Mouse (Mus musculus) adrenal gland, postnatal 4 days (tissue): ENCODE measurements around the gene Tcl1b4. TPM values are rescaled to one million over a fixed set of nuclear protein-coding genes. Genes with fewer than 3 reads are reported as not detected.
"Not testable (repeated sequence)": the region's sequence is repeated elsewhere in the genome, so short reads cannot be mapped to it uniquely, and the experiment has no call there.

Source experiments
- DNase-seq, 2 experiments: peaks; one replicate each; pipeline ENCODE4 v3.0.0; 2021 to 2022; ENCODE audit warnings: low spot score in 2 of 2, mixed read lengths in 2 of 2
- long read RNA-seq, 2 experiments: library from polyadenylated mRNA; stranded (forward); transcript quantifications; one replicate each; pipeline ENCODE4 v2.0.0; 2021
- total RNA-seq, 2 experiments: library from RNA; stranded (reverse); gene quantifications; 2 replicates each; pipeline ENCODE4 v1.2.3; 2021

Tcl1b4 gene
- total RNA-seq: not detected
- long read RNA-seq, experiment 1: 0 reads
- long read RNA-seq, experiment 2: 0 reads

GRCm38 (mm10) chr12:105201657-105202056, at the start of gene Tcl1b4:
Gene Tcl1b4, plus strand, starts transcription at chr12:105201957.
- not testable (repeated sequence) for DNase-seq

DNA sequence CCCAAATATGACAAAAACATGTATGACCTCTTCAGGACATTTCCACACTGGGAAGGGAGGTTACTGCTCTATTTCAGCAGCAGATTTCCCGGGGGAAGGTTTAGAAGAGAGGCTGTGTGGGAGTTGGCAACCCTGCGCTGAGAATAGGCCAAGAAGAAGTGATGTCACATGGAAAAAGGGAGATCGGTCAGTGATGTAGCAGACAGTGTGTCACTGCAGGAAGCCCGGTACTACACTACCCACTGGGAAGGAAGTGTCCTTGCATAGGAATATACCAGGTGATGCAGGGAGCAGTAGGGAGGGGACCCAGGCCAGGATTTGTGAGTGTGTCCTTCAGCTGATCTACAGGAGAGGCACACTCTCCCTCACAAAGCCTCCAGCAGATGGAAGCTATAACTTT, 46.5 kb upstream of the Tcl1b4 start:
- DNase-seq: not testable (repeated sequence)

DNA sequence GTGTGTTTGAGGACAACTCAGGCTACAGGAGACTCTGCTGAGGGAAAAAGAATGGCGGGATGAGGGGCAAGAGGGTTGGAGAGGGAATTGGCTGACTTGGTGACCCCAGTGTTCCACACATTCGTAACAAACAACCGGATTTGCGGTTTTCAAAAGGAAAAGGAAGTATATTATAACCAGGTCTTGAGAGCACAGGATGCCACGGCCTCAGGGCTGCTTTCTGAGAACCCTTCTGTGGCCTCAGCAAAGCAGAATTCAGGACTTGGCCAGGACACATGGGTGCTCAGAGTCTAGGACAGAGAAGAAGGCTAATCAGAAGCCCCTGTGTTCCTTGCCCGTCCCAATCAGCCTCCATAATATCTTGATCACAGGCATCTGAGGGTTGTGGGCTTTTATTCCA, 42.9 kb upstream of the Tcl1b4 start:
- DNase-seq: no peak

- DNase-seq: no peak
Observed at GRCm38 (mm10) chr12:105159390-105159789, 42.4 kb upstream of the Tcl1b4 start, which contains the start of gene Tcl1b1. Gene Tcl1b1, plus strand, starts transcription at chr12:105159690.

GRCm38 (mm10) chr12:105166734-105167133, 35.0 kb upstream of the Tcl1b4 start:
- no peak for DNase-seq

DNA sequence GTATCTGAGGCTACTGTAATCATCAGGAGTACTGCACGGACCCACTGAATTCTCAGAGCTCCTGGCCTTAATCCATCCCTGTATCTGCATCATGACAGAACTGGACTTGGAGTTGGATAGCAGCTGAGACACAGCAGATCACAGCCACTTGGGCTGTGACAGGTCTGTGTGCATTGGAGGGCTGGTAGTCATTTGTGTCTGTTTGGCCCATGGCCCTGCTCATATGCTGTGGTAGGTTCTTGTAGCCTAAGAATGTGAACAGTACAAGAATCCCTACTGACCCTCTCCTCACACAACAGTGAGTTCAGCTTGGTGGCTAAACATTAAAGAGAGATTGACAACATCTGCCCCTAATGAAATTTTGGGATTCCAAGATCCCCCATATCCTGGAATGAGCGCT, 28.4 kb upstream of the Tcl1b4 start:
- DNase-seq: no peak

DNA sequence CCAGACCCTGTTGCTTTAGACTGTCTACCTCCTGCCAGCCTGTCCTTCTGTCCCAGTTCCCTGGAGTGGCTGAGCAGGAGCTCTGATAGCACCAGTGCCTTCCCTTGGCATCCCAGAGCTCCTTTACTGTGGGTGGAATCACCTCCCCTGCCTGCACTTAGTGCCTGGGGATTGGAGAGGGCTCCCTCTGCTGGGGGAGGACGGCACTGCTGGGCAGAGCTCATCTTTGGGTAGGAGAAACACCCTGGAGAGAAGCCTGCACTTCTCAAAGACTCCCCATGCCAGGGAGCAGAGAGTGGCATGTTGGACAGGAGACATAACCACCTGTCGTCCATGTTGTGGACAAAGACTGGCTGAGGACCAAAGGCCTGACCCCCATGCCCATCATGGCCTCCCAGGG, 27.4 kb upstream of the Tcl1b4 start:
- DNase-seq: peak; percentile 43 to 58

GRCm38 (mm10) chr12:105176044-105176443, 25.7 kb upstream of the Tcl1b4 start, which contains the start of gene Tcl1b5:
Gene Tcl1b5, plus strand, starts transcription at chr12:105176344.
- not testable (repeated sequence) for DNase-seq

DNA sequence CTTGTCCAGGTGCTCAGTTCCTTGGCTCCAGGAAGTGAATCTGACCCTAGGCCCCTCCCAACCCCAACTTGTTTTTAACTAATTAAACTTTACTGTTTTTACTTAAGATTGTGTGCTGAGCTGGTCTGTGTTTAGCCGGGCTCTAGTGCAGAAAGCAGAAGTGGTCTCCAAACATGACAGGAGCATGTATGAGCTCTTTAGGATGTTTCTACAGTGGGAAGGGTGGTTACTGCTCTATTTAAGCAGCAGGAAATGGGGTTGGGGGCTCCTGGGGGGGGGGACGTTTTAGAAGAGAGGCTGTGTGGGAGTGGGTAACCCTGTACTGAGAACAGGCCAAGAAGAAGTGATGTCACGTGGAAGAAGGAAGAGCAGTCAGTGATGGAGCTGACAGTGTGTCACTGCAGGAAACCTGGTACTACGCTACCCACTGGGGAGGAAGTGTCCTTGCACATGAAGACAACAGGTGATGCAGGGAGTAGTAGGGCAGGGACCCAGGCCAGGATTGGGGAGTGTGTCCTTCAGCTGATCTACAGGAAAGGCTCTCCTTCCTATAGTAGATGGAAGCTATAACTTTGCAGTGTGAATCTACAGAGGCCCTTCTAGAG, 20.6 kb upstream of the Tcl1b4 start:
- not testable (repeated sequence) for DNase-seq

GRCm38 (mm10) chr12:105188980-105189379, 12.8 kb upstream of the Tcl1b4 start:
- DNase-seq: not testable (repeated sequence)

GRCm38 (mm10) chr12:105190743-105191142, 11.0 kb upstream of the Tcl1b4 start, which contains the start of gene Tcl1b3:
Gene Tcl1b3, plus strand, starts transcription at chr12:105191043.
- not testable (repeated sequence) for DNase-seq

DNA sequence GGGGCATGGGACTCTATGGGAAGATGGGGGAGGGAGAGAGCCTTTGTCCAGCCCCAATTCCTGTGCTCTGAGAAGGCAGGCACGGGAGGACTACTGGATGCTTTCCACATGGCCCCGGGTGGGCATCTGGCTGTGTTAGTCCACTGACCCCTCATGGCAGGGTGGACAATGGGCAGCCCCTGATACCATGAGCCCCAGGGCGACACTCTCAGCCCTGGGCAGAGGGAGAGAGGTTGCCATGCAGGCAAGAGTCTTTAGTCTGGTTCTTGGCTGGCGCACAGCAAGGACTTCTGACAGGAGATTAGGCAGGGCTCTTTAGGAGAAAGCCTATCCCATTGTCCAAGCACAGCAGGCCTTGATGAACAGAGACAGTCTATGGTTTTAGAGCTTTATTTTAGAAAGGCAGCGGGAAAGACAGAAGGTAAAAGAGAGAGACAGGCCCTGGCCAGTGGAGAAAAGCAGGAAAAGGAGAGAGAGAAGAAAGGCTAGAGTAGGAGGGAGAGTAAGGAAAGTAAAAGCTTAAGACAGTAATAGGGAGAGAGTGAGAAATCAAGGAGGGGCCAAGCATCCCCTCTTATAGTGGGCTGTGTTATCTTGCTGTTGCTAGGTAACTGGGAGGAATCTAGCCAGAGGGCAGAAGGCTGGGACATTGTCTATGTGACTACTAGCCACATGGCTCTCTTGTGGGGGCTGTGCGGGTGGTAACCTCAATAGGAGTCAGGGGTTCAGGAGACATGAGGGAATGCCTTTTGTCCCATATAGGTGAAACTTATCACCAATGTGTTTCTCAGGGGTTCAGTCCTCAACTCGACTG, 1.9 kb upstream of the Tcl1b4 start:
- not testable (repeated sequence) for DNase-seq

DNA sequence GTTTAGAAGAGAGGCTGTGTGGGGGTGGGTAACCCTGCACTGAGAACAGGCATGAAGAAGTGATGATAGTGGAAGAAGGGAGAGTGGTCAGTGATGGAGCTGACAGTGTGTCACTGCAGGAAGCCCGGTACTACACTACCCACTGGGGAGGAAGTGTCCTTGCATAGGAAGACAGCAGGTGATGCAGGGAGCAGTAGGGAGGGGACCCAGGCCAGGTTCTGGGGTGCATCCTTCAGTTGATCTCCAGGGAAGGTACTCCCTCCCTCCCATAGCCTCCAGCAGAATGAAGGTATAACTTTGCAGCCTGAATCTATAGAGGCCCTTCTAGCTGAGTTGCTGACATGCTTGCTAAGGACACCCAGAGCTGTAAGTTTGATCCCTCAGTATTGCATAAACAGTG, 5.3 kb downstream of the Tcl1b4 start:
- DNase-seq: no peak

- DNase-seq: no peak
Observed at GRCm38 (mm10) chr12:105208441-105208840, 6.7 kb downstream of the Tcl1b4 start.

DNA sequence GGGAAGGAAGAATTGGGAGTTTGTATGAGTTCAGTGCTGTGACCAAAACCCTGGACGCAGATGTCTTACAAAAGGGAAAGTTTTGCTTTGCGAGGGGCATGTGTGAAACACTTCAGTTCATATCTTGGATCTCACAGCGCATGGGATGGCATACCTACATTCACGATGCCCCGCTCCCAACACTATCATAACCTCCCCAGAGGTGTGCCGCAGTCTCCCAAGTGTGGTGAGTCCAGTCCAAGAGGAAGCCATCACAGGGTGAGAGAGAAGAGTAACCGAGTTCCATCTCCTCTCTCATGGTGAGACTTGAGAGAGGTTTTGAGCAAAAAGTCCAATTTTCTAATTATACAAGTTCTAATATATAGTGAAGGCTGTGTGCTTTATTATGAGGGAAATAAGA, 7.5 kb downstream of the Tcl1b4 start:
- DNase-seq: no peak

DNA sequence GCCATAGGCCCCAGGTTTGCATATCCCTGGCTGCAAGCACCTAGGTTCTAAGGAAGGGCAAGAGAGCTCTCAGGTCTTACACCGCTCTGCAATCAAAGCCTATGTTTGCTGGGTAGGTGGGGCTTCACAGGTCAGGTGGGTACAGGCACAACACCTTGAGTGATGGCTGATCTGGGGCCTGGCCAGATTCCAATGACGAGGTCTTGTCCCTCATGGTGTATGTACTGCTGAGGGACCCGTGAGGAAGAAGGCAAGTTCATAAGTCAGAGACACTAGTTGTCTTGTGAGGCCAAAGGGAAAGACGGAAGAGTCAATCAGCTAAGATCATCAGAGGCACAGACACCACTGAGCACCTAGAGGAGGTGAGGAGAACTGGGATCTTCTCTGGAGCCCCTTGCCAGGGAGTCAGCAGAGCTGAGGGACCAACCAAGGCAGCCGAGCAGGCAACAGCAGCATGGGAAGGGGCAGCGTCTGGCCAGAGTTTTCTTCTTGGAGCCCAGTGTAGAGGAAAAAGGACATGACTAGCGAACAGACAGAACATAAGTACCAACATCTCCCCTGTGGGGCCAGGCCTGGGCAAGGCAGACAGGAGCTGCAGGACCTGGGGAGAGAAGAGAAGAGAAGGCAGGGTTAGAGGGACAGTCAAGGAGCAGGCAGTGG, 15.5 kb downstream of the Tcl1b4 start:
- no peak for DNase-seq

- no peak for DNase-seq
Observed at GRCm38 (mm10) chr12:105222601-105223319, 21.0 kb downstream of the Tcl1b4 start, which contains the start of gene Tcl1. Gene Tcl1, minus strand, starts transcription at chr12:105222793.

GRCm38 (mm10) chr12:105224621-105225320, 23.0 kb downstream of the Tcl1b4 start:
- no peak for DNase-seq

DNA sequence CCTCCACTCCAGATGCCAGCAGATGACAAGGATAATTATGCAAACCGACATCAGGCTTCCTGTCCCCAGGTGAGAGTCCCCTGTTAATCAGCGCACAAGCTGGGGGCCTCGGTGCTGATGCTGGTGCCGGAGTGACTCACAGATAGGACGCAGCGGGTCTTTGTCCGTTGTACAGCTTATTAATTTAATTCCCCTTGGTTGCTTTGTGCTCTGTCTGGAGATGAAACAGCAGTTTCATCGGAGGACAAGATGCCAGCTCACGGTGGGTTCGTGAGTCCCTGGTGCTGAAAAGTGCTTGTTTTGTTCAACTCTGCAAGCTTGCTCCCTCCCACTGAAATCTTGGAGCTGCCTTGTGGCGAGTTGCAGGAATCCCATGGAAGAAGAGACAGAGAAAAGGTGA, 32.6 kb downstream of the Tcl1b4 start:
- DNase-seq: no peak

DNA sequence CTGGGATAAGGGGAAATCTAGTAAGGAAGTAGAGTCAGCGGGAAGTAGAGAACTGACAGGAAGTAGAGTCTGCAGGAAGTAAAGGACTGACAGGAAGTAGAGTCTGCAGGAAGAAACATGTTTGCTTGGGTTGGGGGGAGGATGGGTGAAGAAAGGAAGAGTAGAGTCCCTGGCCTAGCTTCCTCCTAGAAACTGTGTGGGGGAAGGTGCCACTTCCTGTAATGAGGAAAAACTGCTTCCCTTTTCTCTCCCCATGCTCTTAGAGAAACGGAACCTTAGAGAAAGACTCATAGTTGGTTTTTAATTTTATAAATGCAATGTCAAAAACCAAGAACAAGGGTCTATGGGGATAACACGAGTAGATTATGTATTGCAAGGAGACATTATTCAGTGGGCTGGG, 33.3 kb downstream of the Tcl1b4 start:
- DNase-seq: no peak
